Mouse (Mus musculus) forebrain, embryonic 11.5 days (tissue): ENCODE measurements around the gene Cd34. TPM values are rescaled to one million over a fixed set of nuclear protein-coding genes. Genes with fewer than 3 reads are reported as not detected.

Source experiments
- ATAC-seq: fragments of 200-750 bp; cut with Nextera tagmentation; replicated peaks from 2 replicates; pipeline ENCODE4 v1.8.0; 2017; ENCODE audit warnings: moderate TSS enrichment; ENCODE audit not compliant: low FRiP score
- DNase-seq: peaks from one replicate; pipeline ENCODE4 v3.0.0-alpha.2; 2017; ENCODE audit warnings: low spot score
- H3K27ac ChIP-seq: fragments of 300-500 bp; sonication (generic); 2 replicates; pipeline ENCODE4 v1.5.1; 2014; ENCODE audit warnings: low read depth, low read length
- H3K27me3 ChIP-seq: fragments of 300-500 bp; sonication (generic); 2 replicates; pipeline ENCODE4 v1.6.1; 2014; ENCODE audit warnings: mild to moderate bottlenecking, low read length, mixed read lengths; ENCODE audit not compliant: control insufficient read depth, insufficient read depth
- H3K36me3 ChIP-seq: fragments of 300-500 bp; sonication (generic); 2 replicates; pipeline ENCODE4 v1.6.1; 2014; ENCODE audit warnings: mild to moderate bottlenecking, low read length, moderate library complexity, mixed read lengths; ENCODE audit not compliant: control insufficient read depth, insufficient read depth
- H3K4me1 ChIP-seq: fragments of 300-500 bp; sonication (generic); replicated peaks from 2 replicates; pipeline ENCODE4 v1.6.1; 2014; ENCODE audit warnings: low read length, mixed read lengths; ENCODE audit not compliant: control insufficient read depth, insufficient read depth
- H3K4me2 ChIP-seq: fragments of 300-500 bp; sonication (generic); 2 replicates; pipeline ENCODE4 v1.6.1; 2014; ENCODE audit warnings: low read depth, mild to moderate bottlenecking, low read length, moderate library complexity, mixed read lengths; ENCODE audit not compliant: severe bottlenecking
- H3K4me3 ChIP-seq: fragments of 300-500 bp; sonication (generic); 2 replicates; pipeline ENCODE4 v1.5.1; 2014; ENCODE audit warnings: low read depth, low read length
- H3K9ac ChIP-seq: fragments of 300-500 bp; sonication (generic); 2 replicates; pipeline ENCODE4 v1.6.1; 2014; ENCODE audit warnings: low read length
- H3K9me3 ChIP-seq: fragments of 300-500 bp; sonication (generic); 2 replicates; pipeline ENCODE4 v1.6.1; 2016; ENCODE audit warnings: low read length, mixed read lengths; ENCODE audit not compliant: control insufficient read depth
- WGBS: fragments of 180-500 bp; shearing (Covaris S2); extraction: QIAGEN DNeasy Blood & Tissue Kit; methylation state at CpG from one replicate; pipeline ENCODE4 v1.1.7; 2014; 5-methylcytosine and 5-hydroxymethylcytosine counted together
- polyA plus RNA-seq: library from polyadenylated mRNA; unstranded; fragments of >200 nt; fragmentation: Nextera tagmentation; extraction: Ambion mirVana; gene quantifications from 2 replicates; pipeline ENCODE4 v1.2.1, GENCODE M21; 2014

Gene Cd34
- polyA plus RNA-seq, 1 experiment from 2014 or later = 51.0 TPM

- Histone ChIP-seq H3K27ac (0 out of 2 replicates have a peak overlapping the region, but pooled peaks have one; percentile 25), H3K4me1 (0 out of 2 replicates have a peak, but pooled peaks cover 4% of the 10 kb centered on the region), H3K36me3 (no peaks in the 10 kb centered on the region), H3K4me3 (peak overlapping the region; percentile 68), H3K27me3 (no peaks in the 10 kb centered on the region; the same call in 1 of the 2 replicates), H3K9ac (peak overlapping the region; percentile 80), H3K4me2 (peak overlapping the region; percentile 84), H3K9me3 (no peaks in the 10 kb centered on the region)
- ATAC-seq (peak; percentile 91), DNase-seq (peak; percentile 85)
- WGBS = 1% methylated on average over 44 of the region's 44 CpGs
Observed at GRCm38 (mm10) chr1:194976517-194977370, 38.1 kb downstream of the Cd34 start.

DNA sequence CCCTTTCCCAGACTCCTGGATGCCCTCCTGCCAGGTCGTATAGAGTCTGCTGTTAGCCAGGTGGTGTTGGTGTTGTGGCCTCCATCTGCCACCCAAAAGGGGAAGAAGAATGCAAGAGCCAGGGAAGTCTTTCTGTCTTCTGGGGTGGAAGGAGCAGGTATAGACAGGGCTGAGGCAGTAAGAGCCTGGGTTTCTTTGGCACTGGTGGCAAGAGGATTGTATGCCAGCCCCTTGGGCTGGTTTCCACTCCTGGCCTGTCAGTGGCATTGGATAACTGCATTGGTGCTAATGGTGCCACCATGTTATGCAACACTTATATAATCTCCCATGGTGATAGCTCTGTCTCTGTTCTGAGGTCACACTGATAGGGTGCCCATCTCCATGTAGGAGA lies 38.7 kb downstream of the Cd34 start:
- H3K27ac ChIP-seq = no peak overlapping the region
- H3K27me3 ChIP-seq = no peaks in the 10 kb centered on the region; the same call in 1 of the 2 replicates
- DNase-seq (no peak), ATAC-seq (no peak)
- peak overlapping the region; percentile 84 for H3K4me2 ChIP-seq
- 20% methylated on average over 1 of the region's 1 CpGs for WGBS
- H3K36me3 ChIP-seq = no peaks in the 10 kb centered on the region
- no peak overlapping the region for H3K9ac ChIP-seq
- peak overlapping the region; percentile 68 for H3K4me3 ChIP-seq
- 0 out of 2 replicates have a peak, but pooled peaks cover 4% of the 10 kb centered on the region for H3K4me1 ChIP-seq
- no peaks in the 10 kb centered on the region for H3K9me3 ChIP-seq

DNA sequence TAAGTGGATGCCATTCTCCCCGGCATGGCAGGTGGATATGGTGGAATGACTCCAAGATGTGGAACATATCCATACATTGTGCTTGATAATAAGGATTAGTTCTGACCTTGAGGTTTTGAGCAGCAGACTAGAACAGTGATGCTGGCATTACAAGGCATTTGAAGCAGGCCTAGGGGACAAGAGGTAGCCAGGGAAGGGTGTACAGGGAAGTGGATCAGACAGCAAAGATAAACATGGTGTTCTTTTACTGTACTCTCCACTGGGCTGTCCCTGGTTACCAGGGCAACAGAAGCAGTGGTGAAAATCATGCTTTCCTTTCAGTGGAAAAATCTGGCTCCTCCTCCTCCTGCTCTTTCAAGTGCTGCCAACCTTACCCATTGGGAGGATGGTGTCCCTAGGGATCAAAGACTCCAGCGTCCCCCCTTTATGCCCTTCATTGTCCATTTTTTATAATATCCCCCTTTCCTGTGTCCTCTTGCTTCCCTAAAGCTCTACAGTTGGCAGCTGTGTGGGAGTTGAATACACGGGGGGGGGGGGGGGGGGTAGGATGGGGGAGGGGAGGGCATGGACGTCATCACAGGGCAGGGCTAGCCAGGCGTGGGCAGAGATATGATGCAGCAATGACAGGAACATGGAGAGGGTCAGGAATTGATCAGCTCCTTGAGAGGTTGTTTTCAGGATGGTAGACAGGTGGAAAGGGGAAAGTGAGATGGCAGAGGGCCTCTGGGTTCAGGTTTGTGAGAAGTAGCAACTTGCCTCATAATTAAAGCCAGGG lies 39.5 kb downstream of the Cd34 start:
- H3K4me3 ChIP-seq = no peak overlapping the region
- no peak overlapping the region for H3K9ac ChIP-seq
- H3K36me3 ChIP-seq = no peaks in the 10 kb centered on the region
- no peak for DNase-seq
- no peaks in the 10 kb centered on the region for H3K9me3 ChIP-seq
- no peak; the same call in 1 of the 2 replicates for ATAC-seq
- 63% methylated on average over 4 of the region's 5 CpGs for WGBS
- 0 out of 2 replicates have a peak, but pooled peaks cover 4% of the 10 kb centered on the region for H3K4me1 ChIP-seq
- no peak overlapping the region for H3K27ac ChIP-seq
- peak overlapping the region; percentile 84; the same call in 1 of the 2 replicates for H3K4me2 ChIP-seq
- no peaks in the 10 kb centered on the region; the same call in 1 of the 2 replicates for H3K27me3 ChIP-seq

DNA sequence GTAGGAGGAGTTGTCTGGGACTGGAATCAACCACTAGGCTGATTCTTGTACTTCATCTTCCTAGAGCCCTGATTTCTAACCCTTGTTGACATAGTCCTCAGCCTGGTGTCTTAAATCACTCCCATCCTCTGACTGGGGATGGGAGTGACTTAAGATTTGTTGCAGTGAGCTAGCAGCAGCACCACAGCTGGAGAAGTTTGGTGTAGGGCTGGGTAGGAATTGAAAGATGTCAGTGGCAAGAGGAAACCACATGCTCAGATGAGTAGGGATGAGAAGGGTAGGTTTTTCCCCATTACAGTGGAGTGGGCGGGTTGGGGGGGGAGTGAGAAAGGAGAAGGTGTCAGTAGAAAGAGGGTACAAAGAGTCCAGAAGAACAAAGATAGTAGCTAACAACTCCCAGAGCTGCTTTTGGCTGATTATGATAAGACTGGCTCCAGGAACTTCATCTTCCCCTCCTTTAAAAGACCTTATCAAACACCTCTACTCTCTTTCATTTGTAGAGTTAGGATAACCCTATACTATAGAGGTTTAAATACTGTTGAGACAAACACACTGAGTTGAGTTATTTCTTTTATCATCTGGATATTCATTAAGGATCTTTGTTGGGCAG lies 42.3 kb downstream of the Cd34 start:
- DNase-seq (no peak), ATAC-seq (no peak)
- 0 out of 2 replicates have a peak, but pooled peaks cover 4% of the 10 kb centered on the region for H3K4me1 ChIP-seq
- H3K27me3 ChIP-seq = no peaks in the 10 kb centered on the region
- no peak overlapping the region for H3K4me2 ChIP-seq
- H3K36me3 ChIP-seq = no peaks in the 10 kb centered on the region
- no peak overlapping the region for H3K4me3 ChIP-seq
- H3K9ac ChIP-seq = no peak overlapping the region
- WGBS = 63% methylated on average over 1 of the region's 1 CpGs
- no peaks in the 10 kb centered on the region for H3K9me3 ChIP-seq
- no peak overlapping the region for H3K27ac ChIP-seq

- Histone ChIP-seq H3K27ac (no peak overlapping the region), H3K4me3 (no peak overlapping the region), H3K9me3 (no peaks in the 10 kb centered on the region), H3K4me1 (no peaks in the 10 kb centered on the region), H3K36me3 (no peaks in the 10 kb centered on the region), H3K4me2 (no peak overlapping the region), H3K9ac (no peak overlapping the region), H3K27me3 (no peaks in the 10 kb centered on the region)
- no peak for DNase-seq
- no peak for ATAC-seq
- WGBS = 89% methylated on average over 5 of the region's 5 CpGs
Observed at GRCm38 (mm10) chr1:194982931-194983690, 44.5 kb downstream of the Cd34 start.

GRCm38 (mm10) chr1:194984914-194985313 lies 46.3 kb downstream of the Cd34 start:
- Histone ChIP-seq H3K27me3 (no peaks in the 10 kb centered on the region), H3K9me3 (no peaks in the 10 kb centered on the region), H3K4me1 (no peaks in the 10 kb centered on the region), H3K9ac (no peak overlapping the region), H3K27ac (no peak overlapping the region), H3K4me3 (no peak overlapping the region), H3K4me2 (no peak overlapping the region), H3K36me3 (no peaks in the 10 kb centered on the region)
- WGBS = 80% methylated on average over 3 of the region's 3 CpGs
- DNase-seq (no peak), ATAC-seq (no peak)

GRCm38 (mm10) chr1:194985442-194986210 lies 47.0 kb downstream of the Cd34 start:
- Histone ChIP-seq H3K4me1 (no peaks in the 10 kb centered on the region), H3K27ac (no peak overlapping the region), H3K9ac (no peak overlapping the region), H3K4me2 (no peak overlapping the region), H3K36me3 (no peaks in the 10 kb centered on the region), H3K27me3 (no peaks in the 10 kb centered on the region), H3K4me3 (no peak overlapping the region), H3K9me3 (no peaks in the 10 kb centered on the region)
- ATAC-seq (no peak), DNase-seq (no peak)
- WGBS = 89% methylated on average over 4 of the region's 4 CpGs
